Mouse (Mus musculus) testis, adult 2 months (tissue): Measurements from ENCODE around the gene Rhov. TPM values are rescaled to one million over a fixed set of nuclear protein-coding genes. Genes with fewer than 3 reads are reported as not detected.

Experiments used
- H3K27ac ChIP-seq: fragments of 200-500 bp; 2 replicates; pipeline ENCODE4 v1.5.1; 2012; ENCODE audit warnings: low read depth, low read length; ENCODE audit not compliant: control insufficient read depth, insufficient read depth
- H3K27me3 ChIP-seq: fragments of 200-500 bp; 2 replicates; pipeline ENCODE4 v1.6.1; 2012; ENCODE audit warnings: mild to moderate bottlenecking, low read length, moderate library complexity; ENCODE audit not compliant: control insufficient read depth, insufficient read depth
- H3K36me3 ChIP-seq: fragments of 200-500 bp; 2 replicates; pipeline ENCODE4 v1.6.1; 2012; ENCODE audit warnings: mild to moderate bottlenecking, low read length; ENCODE audit not compliant: control insufficient read depth, insufficient read depth
- H3K4me1 ChIP-seq: fragments of 200-500 bp; 2 replicates; pipeline ENCODE4 v1.6.1; 2012; ENCODE audit warnings: low read length; ENCODE audit not compliant: control insufficient read depth, insufficient read depth
- H3K4me3 ChIP-seq: fragments of 200-500 bp; 2 replicates; pipeline ENCODE4 v1.5.1; 2012; ENCODE audit warnings: low read depth, mild to moderate bottlenecking, low read length, moderate library complexity, mixed read lengths; ENCODE audit not compliant: control insufficient read depth
- CTCF ChIP-seq: fragments of 200-500 bp; IDR thresholded peaks from 2 replicates; pipeline ENCODE4 v1.5.1; 2012; ENCODE audit warnings: low read depth, mild to moderate bottlenecking, inconsistent platforms, low read length, moderate library complexity; ENCODE audit not compliant: control insufficient read depth, insufficient read depth, insufficient replicate concordance
- POLR2A ChIP-seq: fragments of 200-500 bp; IDR thresholded peaks from 2 replicates; pipeline ENCODE4 v1.6.1; 2012; ENCODE audit warnings: low read depth, mild to moderate bottlenecking, inconsistent platforms, low read length, moderate library complexity; ENCODE audit not compliant: control insufficient read depth
- polyA plus RNA-seq: library from polyadenylated mRNA; depleted of rRNA; stranded (reverse); fragments of >200 nt; gene quantifications from 2 replicates; pipeline ENCODE4 v1.2.3, GENCODE M21; 2012

Rhov gene
- polyA plus RNA-seq, 1 experiment = 11.9 TPM

GRCm38 (mm10) chr2:119311544-119311943 is 40.5 kb upstream of the Rhov start:
- no peak overlapping the region for H3K4me3 ChIP-seq
- no peaks in the 10 kb centered on the region for H3K27me3 ChIP-seq
- no peak overlapping the region for H3K27ac ChIP-seq
- H3K4me1 ChIP-seq = no peaks in the 10 kb centered on the region
- TF ChIP-seq CTCF = no peak
- TF ChIP-seq POLR2A = no peak
- H3K36me3 ChIP-seq = no peaks in the 10 kb centered on the region

- Histone ChIP-seq H3K4me1 (peaks cover 21% of the 10 kb centered on the region), H3K36me3 (no peaks in the 10 kb centered on the region), H3K27me3 (no peaks in the 10 kb centered on the region), H3K4me3 (no peak overlapping the region), H3K27ac (peak overlapping the region; percentile 17; the same call in 1 of the 2 replicates)
- TF ChIP-seq CTCF (no peak), POLR2A (no peak)
Measured at GRCm38 (mm10) chr2:119304798-119305208, 33.7 kb upstream of the Rhov start.

GRCm38 (mm10) chr2:119304391-119304790 is 33.3 kb upstream of the Rhov start:
- H3K27me3 ChIP-seq = no peaks in the 10 kb centered on the region
- no peak overlapping the region for H3K4me3 ChIP-seq
- no peaks in the 10 kb centered on the region for H3K36me3 ChIP-seq
- peaks cover 24% of the 10 kb centered on the region for H3K4me1 ChIP-seq
- TF ChIP-seq POLR2A (no peak), CTCF (no peak)
- H3K27ac ChIP-seq = no peak overlapping the region

GRCm38 (mm10) chr2:119302876-119303275 is 31.8 kb upstream of the Rhov start:
- TF ChIP-seq CTCF (no peak), POLR2A (no peak)
- no peaks in the 10 kb centered on the region for H3K36me3 ChIP-seq
- no peaks in the 10 kb centered on the region for H3K27me3 ChIP-seq
- H3K4me3 ChIP-seq = no peak overlapping the region
- H3K27ac ChIP-seq = no peak overlapping the region
- H3K4me1 ChIP-seq = peaks cover 24% of the 10 kb centered on the region

GRCm38 (mm10) chr2:119300819-119301493 is 29.9 kb upstream of the Rhov start:
- peak overlapping the region; percentile 82 for H3K4me3 ChIP-seq
- H3K36me3 ChIP-seq = peaks cover 1% of the 10 kb centered on the region; the same call in 1 of the 2 replicates
- H3K27me3 ChIP-seq = no peaks in the 10 kb centered on the region
- peaks cover 24% of the 10 kb centered on the region for H3K4me1 ChIP-seq
- no peak for TF ChIP-seq POLR2A
- TF ChIP-seq CTCF = no peak
- peak overlapping the region; percentile 68 for H3K27ac ChIP-seq

GRCm38 (mm10) chr2:119299981-119300818 is 29.1 kb upstream of the Rhov start:
- Histone ChIP-seq H3K27ac (peak overlapping the region; percentile 68), H3K36me3 (peaks cover 1% of the 10 kb centered on the region; the same call in 1 of the 2 replicates), H3K4me3 (peak overlapping the region; percentile 82), H3K4me1 (peaks cover 24% of the 10 kb centered on the region), H3K27me3 (no peaks in the 10 kb centered on the region)
- TF ChIP-seq POLR2A (0 out of 2 replicates have a peak, but pooled peaks have one; percentile 21), CTCF (peak; percentile 89)

- TF ChIP-seq POLR2A = no peak
- TF ChIP-seq CTCF = no peak
- Histone ChIP-seq H3K27ac (no peak overlapping the region), H3K4me3 (no peak overlapping the region), H3K27me3 (no peaks in the 10 kb centered on the region), H3K4me1 (peaks cover 20% of the 10 kb centered on the region), H3K36me3 (peaks cover 1% of the 10 kb centered on the region; the same call in 1 of the 2 replicates)
Measured at GRCm38 (mm10) chr2:119298839-119299238, 27.8 kb upstream of the Rhov start.
